Mouse (Mus musculus) C3H10T1/2 (cell line): Measurements from ENCODE around the gene Vwa7. TPM values are rescaled to one million over a fixed set of nuclear protein-coding genes. Genes with fewer than 3 reads are reported as not detected.

Experiments
- polyA plus RNA-seq, 2 experiments: library from polyadenylated mRNA; unstranded; fragments of >200 nt; fragmentation: generic; extraction: Trizol; gene quantifications; one replicate each; pipeline ENCODE4 v1.2.1; 2012; ENCODE audit warnings: missing spikeins in 2 of 2

The Vwa7 gene
- under 1 TPM; 0.02 to 0.09 TPM for polyA plus RNA-seq

DNA sequence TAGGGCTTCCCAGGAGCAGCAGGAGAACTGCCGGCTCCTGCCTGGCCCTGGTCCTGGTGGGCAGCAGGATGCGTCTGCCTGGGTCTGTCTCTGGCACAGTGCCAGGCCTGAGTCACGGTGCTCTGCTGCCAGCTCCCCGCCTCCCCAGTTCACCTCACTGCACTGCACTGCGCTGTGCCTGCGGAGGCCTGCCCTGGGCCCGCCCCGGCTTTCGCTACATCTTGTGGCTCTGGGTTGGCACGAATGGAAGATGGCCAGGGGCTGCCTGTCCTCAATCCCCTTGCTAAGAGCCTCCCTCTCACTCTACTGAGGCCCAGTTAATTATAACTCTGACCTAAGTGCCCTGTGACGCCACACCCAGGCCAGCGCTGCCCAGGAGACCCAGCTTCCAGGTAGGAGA, at the start of gene Vwa7:
TSS of gene Vwa7 (plus strand) at position 204 of the 400 bp plus-strand sequence.

GRCm38 (mm10) chr17:34969822-34970221, 46.6 kb upstream of the Vwa7 start, which contains the start of gene Gm20481:
Gene Gm20481, plus strand, starts transcription at chr17:34969912.

DNA sequence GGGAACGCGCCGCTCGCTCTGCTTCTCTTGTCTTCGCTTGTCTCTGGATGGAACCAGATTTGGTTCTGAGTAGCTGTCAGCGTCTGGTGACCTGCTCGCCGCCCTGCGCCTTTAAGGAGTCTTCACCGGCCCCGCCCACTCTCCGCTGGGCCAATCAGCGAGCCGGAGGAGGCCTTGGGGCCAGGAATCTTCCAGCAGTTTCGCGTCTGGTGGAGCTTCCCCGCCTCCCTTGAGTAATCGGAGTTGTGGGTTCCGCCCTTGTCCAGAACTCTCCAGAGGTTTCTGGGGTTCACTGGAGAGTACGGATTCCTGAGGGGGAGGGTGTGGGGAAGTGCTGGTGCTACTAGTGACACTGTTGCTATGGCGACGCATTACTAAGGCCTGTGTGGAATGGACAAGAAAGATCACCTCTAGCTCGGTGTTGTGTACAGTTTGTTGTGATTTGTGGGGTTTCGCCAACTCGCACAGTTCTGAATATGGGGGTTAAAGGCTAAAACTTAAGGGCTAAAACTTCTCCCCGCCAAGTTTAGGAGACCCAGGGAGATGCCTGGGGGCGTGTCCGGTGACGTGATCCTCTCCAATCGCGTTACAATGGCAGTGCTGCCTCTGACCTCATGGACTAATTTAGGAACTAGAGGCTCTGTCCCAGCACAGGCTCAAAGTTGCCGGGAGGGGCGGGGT, 44.2 kb upstream of the Vwa7 start, which contains the start of the genes Hspa1a and Hspa1l:
TSS of gene Hspa1a (minus strand) at position 88 of the 681 bp plus-strand sequence.
TSS of gene Hspa1l (plus strand) at position 635 of the 681 bp plus-strand sequence.

GRCm38 (mm10) chr17:34981690-34982180, 34.6 kb upstream of the Vwa7 start, which contains the start of gene Lsm2:
Gene Lsm2, plus strand, starts transcription at chr17:34981862.

DNA sequence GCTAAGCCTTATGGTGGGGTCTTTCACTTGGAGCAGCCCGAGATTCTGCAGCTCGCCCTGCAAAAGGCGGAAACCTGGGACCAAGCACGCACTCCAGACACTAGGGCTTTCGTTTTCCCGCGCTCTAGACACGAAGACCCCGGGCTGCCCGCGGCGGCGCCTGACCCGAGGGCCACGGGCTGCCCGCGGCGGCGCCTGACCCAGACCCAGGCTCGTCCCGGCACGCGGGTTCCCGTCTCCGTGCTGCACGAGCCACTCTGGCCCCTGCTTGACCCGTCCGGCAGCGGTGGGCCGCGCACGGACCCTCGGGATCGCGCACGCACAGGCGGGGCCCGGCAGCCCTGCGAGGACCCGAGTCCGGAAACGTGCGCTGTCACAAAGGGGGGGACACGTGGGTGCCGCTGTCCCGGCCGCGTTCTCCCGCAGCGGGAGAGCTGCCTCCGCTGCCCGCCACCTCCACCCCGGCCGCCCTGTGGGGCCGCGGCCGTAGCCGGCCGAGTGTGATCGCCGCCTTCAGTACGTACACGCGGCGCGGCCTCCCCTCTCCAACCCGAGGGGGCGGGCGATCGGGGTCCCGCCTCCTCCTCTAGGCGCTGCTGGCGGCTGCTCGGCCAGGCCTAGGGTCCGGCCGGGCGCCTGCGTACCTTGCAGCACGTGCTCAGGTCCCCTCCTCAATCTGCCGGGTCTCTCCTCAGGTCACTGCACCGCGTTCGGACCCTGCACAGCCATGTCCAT, 15.5 kb upstream of the Vwa7 start, which contains the start of gene Vars:
TSS of gene Vars (plus strand) at position 271 of the 735 bp plus-strand sequence.

DNA sequence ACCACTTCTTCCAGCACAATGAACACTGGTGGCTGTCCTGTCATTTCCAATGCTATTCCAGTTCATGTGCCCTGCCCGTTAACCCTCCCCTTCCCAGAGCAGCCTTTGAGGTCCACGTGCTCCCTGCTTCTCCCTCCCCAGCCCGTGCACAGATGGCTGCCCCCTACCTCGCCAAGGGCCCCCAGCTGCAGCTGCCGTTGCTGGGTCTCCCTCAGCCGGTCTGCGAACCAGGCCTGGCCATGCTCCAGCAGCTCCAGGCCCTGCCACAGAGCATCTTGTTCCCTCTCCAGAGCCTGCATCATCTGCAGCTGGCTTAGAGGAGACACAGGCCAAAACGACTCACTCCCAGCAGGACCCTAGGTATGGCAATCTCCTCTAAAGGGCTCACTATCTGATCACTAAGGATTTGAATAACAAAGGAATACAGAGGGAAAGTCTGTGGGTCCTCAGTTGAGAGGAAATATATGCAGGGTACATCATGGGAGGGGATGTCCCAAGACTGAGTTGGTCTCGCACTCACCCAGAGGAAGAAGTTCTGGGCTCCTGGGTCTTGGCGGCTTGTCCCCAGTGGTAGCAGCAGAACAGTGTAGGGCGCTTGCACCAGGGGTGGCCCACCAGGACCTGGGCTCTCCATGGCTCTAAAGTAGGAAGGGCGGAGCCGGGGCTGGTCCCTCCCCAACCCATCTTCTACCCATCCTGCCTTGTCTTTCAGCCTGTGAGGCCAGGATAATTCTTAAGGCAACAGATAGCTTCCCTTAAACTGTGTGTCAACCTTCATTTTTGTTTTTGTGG, 11.1 kb downstream of the Vwa7 start, which contains the start of gene Sapcd1:
TSS of gene Sapcd1 (minus strand) at position 740 of the 792 bp plus-strand sequence.

GRCm38 (mm10) chr17:35046681-35047455, 30.5 kb downstream of the Vwa7 start, which contains the start of gene Msh5:
Gene Msh5, minus strand, starts transcription at chr17:35046745.

GRCm38 (mm10) chr17:35049561-35050016, 33.2 kb downstream of the Vwa7 start, which contains the start of gene Clic1:
Gene Clic1, plus strand, starts transcription at chr17:35049966.

DNA sequence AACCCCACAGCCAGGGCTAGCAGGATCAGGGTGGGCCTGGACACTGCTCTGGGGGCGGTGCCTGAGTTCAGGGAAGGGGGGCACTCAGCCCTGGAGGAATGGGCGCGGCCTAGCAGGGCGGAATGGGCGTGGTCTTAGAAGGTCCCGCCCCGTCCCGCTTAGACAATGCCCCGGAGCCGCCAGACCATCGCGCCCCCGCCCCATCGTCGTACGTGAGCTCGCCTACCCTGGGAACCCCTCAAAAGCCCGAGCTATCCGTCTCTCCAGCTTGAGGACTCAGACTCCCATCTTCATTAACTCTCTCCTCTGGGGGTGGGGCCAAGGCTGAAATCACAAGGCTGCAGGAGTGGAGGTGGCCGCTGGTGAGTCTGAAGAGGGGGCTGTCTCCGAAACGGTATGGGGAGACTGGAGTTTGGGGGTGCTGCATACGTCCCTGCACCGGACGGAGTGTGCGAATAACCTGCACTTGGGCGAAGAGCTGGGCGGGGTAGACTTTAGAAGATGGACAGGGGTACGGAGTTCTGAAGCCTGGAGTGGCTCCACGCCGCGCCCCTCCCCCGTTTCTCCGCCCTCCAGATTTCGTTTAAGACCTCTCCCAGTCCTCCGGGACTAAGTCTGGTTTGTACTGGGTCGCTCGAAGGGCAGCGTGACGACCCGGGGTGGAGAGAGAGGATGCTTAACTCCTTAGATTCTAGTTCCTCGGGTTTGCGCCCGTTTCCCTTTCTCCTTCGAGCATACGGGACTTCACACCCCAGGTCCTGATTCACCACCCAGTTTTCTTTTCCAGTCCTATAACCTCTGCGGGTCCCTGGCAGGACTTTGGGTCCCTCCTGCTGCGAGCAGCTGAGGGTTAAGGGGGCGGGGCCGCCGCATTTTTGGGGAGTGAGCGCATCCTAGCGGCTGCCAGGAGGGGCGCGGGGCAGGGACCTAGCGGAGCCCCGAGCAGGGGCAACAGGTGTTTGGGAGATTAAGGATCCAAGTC, 42.8 kb downstream of the Vwa7 start, which contains the start of gene Ddah2:
TSS of gene Ddah2 (plus strand) at position 125 of the 982 bp plus-strand sequence.

DNA sequence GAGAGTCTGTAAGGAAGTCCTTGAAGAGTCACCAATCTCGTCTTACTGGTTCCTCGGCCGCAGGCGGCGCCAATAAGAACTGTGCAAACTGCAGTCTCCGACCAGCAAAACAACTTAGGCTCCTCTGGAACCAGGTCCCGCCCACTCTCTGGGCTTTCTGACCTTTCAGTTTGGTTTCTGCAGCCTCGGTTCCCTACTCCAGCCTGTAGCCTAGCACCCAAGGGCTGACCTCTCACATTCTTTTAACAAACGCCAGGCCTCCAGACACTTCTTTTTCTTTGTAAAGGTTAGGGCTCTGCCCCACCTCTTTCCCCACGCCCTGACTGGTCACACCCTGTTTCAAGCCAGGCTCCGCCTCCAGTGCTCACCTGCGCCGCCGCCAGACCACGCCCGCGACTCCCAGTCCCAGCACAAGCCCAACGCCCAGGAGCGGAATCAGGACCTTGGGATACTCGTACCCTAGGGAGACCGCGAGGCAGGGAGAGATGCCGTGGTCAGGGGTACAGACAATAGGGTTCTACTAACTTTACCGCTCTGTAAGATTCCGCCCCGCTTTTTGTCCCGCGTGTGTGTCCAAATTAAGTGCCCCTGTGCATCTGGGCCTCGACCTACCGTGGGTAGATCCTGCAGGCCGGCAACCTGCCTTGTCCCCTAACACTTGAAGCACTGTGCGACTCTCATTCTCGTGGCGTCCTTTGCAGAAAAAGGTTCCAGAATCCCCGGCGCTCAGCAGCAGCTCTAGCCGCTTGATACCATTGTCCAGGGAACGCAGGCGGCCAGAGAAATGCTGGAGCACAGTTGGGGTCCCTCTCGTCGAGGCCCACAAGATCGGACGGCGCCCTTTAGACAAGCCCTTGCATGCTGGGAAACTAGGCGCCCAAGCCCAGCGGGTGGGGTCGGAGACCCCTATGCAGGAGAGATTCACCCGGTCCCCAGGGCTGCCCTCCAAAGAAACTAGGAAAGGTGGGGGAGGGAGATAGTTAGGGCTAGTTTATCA, 48.9 kb downstream of the Vwa7 start, which contains the start of gene Ly6g6c:
TSS of gene Ly6g6c (plus strand) at position 438 of the 997 bp plus-strand sequence.

DNA sequence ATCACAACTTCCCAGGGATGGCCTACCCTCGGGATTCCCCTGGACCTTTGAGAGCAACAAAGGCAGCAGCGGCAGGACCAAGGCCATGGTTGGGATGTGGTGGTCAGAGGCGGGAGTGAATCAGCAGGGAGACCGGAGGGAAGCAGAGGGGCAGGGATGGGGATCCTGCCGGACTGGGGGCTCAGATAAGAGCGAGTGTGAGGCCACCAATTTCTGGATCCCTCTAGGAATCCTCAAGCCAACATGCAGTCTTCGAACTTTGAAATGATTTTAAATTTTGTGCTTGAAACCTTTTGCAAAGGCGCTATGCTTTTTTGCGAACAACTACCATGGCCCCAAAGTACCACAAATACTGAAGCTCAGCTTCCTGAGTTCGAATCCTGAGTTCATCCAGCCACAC, 49.7 kb downstream of the Vwa7 start, which contains the start of gene Mpig6b:
TSS of gene Mpig6b (minus strand) at position 101 of the 400 bp plus-strand sequence.

Other genes with a start within 250 kb of the Vwa7 start
- under 1 TPM in 1 of 2 experiments, not detected in 1; 0.09 TPM for gene Cyp21a1, start 212.0 kb upstream of the Vwa7 start, polyA plus RNA-seq
- gene Stk19, start 179.6 kb upstream of the Vwa7 start, polyA plus RNA-seq, result 10 to 100 TPM; 38.4 to 44.5 TPM
- gene Dxo, start 179.6 kb upstream of the Vwa7 start, polyA plus RNA-seq, result 10 to 100 TPM; 47.7 to 51.0 TPM
- 10 to 100 TPM; 19.7 to 48.2 TPM for gene Skiv2l, start 166.4 kb upstream of the Vwa7 start, polyA plus RNA-seq
- gene Nelfe, start 166.2 kb upstream of the Vwa7 start, polyA plus RNA-seq, result 100 to 1,000 TPM in 1 of 2 experiments, 10 to 100 TPM in 1; 65.1 to 134 TPM
- 1 to 10 TPM in 1 of 2 experiments, under 1 TPM in 1; 0.09 to 1.2 TPM for gene Cfb, start 154.1 kb upstream of the Vwa7 start, polyA plus RNA-seq
- gene Zbtb12, start 137.1 kb upstream of the Vwa7 start, polyA plus RNA-seq, result 10 to 100 TPM in 1 of 2 experiments, 1 to 10 TPM in 1; 7.9 to 21.3 TPM
- not detected for gene Gm20547, start 134.5 kb upstream of the Vwa7 start, polyA plus RNA-seq
- gene C2, start 118.3 kb upstream of the Vwa7 start, polyA plus RNA-seq, result under 1 TPM; 0.44 to 0.51 TPM
- 100 to 1,000 TPM; 206 to 224 TPM for gene Ehmt2, start 118.1 kb upstream of the Vwa7 start, polyA plus RNA-seq
- not detected for gene Slc44a4, start 102.1 kb upstream of the Vwa7 start, polyA plus RNA-seq
- 10 to 100 TPM in 1 of 2 experiments, 1 to 10 TPM in 1; 6.2 to 20.0 TPM for gene Neu1, start 85.3 kb upstream of the Vwa7 start, polyA plus RNA-seq
- 10 to 100 TPM in 1 of 2 experiments, 1 to 10 TPM in 1; 5.1 to 34.0 TPM for gene Hspa1b, start 57.3 kb upstream of the Vwa7 start, polyA plus RNA-seq
- not detected for gene Gm20481, start 46.7 kb upstream of the Vwa7 start, polyA plus RNA-seq
- under 1 TPM; 0.08 to 0.32 TPM for gene Hspa1a, start 44.4 kb upstream of the Vwa7 start, polyA plus RNA-seq
- 1 to 10 TPM in 1 of 2 experiments, under 1 TPM in 1; 0.16 to 1.9 TPM for gene Hspa1l, start 43.9 kb upstream of the Vwa7 start, polyA plus RNA-seq
- gene Lsm2, start 34.7 kb upstream of the Vwa7 start, polyA plus RNA-seq, result 100 to 1,000 TPM in 1 of 2 experiments, 10 to 100 TPM in 1; 85.9 to 302 TPM
- gene Vars, start 15.6 kb upstream of the Vwa7 start, polyA plus RNA-seq, result 100 to 1,000 TPM; 118 to 278 TPM
- 1 to 10 TPM in 1 of 2 experiments, under 1 TPM in 1; 0.81 to 2.6 TPM for gene Sapcd1, start 11.4 kb downstream of the Vwa7 start, polyA plus RNA-seq
- 1 to 10 TPM; 2.2 to 3.3 TPM for gene Msh5, start 30.2 kb downstream of the Vwa7 start, polyA plus RNA-seq
- gene Clic1, start 33.4 kb downstream of the Vwa7 start, polyA plus RNA-seq, result 100 to 1,000 TPM; 603 to 758 TPM
- gene Ddah2, start 42.5 kb downstream of the Vwa7 start, polyA plus RNA-seq, result 100 to 1,000 TPM in 1 of 2 experiments, 10 to 100 TPM in 1; 66.2 to 309 TPM
- gene Ly6g6c, start 48.8 kb downstream of the Vwa7 start, polyA plus RNA-seq, result 1 to 10 TPM in 1 of 2 experiments, under 1 TPM in 1; 0.11 to 1.9 TPM
- under 1 TPM in 1 of 2 experiments, not detected in 1; 0.14 TPM for gene Mpig6b, start 49.6 kb downstream of the Vwa7 start, polyA plus RNA-seq
- gene Ly6g6e, start 60.3 kb downstream of the Vwa7 start, polyA plus RNA-seq, result not detected
- gene Ly6g6d, start 61.5 kb downstream of the Vwa7 start, polyA plus RNA-seq, result not detected
- gene Ly6g6f, start 69.0 kb downstream of the Vwa7 start, polyA plus RNA-seq, result not detected
- gene Abhd16a, start 72.7 kb downstream of the Vwa7 start, polyA plus RNA-seq, result 100 to 1,000 TPM in 1 of 2 experiments, 10 to 100 TPM in 1; 38.3 to 112 TPM
- gene Ly6g5c, start 91.7 kb downstream of the Vwa7 start, polyA plus RNA-seq, result not detected
- gene Ly6g5b, start 98.8 kb downstream of the Vwa7 start, polyA plus RNA-seq, result under 1 TPM; 0.12 to 0.45 TPM
- gene Gpank1, start 104.9 kb downstream of the Vwa7 start, polyA plus RNA-seq, result 10 to 100 TPM; 21.2 to 31.6 TPM
- gene Csnk2b, start 105.5 kb downstream of the Vwa7 start, polyA plus RNA-seq, result 100 to 1,000 TPM; 326 to 608 TPM
- gene D17H6S53E, start 109.8 kb downstream of the Vwa7 start, polyA plus RNA-seq, result 10 to 100 TPM in 1 of 2 experiments, 1 to 10 TPM in 1; 6.0 to 17.0 TPM
- under 1 TPM in 1 of 2 experiments, not detected in 1; 0.44 TPM for gene Apom, start 115.5 kb downstream of the Vwa7 start, polyA plus RNA-seq
- 100 to 1,000 TPM; 261 to 413 TPM for gene Bag6, start 118.6 kb downstream of the Vwa7 start, polyA plus RNA-seq
- gene Prrc2a, start 148.3 kb downstream of the Vwa7 start, polyA plus RNA-seq, result 100 to 1,000 TPM; 216 to 365 TPM
- gene Aif1, start 159.5 kb downstream of the Vwa7 start, polyA plus RNA-seq, result under 1 TPM in 1 of 2 experiments, not detected in 1; 0.47 TPM
- gene Lst1, start 171.9 kb downstream of the Vwa7 start, polyA plus RNA-seq, result 10 to 100 TPM in 1 of 2 experiments, 1 to 10 TPM in 1; 1.9 to 10.8 TPM
- gene Ltb, start 177.9 kb downstream of the Vwa7 start, polyA plus RNA-seq, result under 1 TPM; 0.05 to 0.06 TPM
- gene Tnf, start 185.4 kb downstream of the Vwa7 start, polyA plus RNA-seq, result not detected
- under 1 TPM; 0.12 to 0.13 TPM for gene Lta, start 188.8 kb downstream of the Vwa7 start, polyA plus RNA-seq
- under 1 TPM in 1 of 2 experiments, not detected in 1; 0.20 TPM for gene Gm16181, start 204.3 kb downstream of the Vwa7 start, polyA plus RNA-seq
- gene Atp6v1g2, start 217.1 kb downstream of the Vwa7 start, polyA plus RNA-seq, result 1 to 10 TPM; 1.8 to 4.6 TPM
- gene Nfkbil1, start 219.2 kb downstream of the Vwa7 start, polyA plus RNA-seq, result 10 to 100 TPM; 26.9 to 35.6 TPM
- gene Ddx39b, start 225.2 kb downstream of the Vwa7 start, polyA plus RNA-seq, result 100 to 1,000 TPM; 295 to 318 TPM
- 10 to 100 TPM; 15.2 to 43.8 TPM for gene H2-D1, start 246.2 kb downstream of the Vwa7 start, polyA plus RNA-seq